Mouse (Mus musculus): Measurements from ENCODE around the gene 3110018I06Rik. TPM values are rescaled to one million over a fixed set of nuclear protein-coding genes. Genes with fewer than 3 reads are reported as not detected.

The 3110018I06Rik gene
- polyA plus RNA-seq (2014; fragmentation: Nextera tagmentation; extraction: Ambion mirVana) = not detected in 2 replicates

GRCm38 (mm10) chr12:107488371-107488770 lies at the start of gene 3110018I06Rik:
3110018I06Rik (plus strand) TSS chr12:107488632.
- no peaks in the 10 kb centered on the region for H3K4me1 ChIP-seq (ENCODE audit: control insufficient read depth in 2 of 2, insufficient read depth in 2 of 2, low read length in 2 of 2)
- peaks cover 5% of the 10 kb centered on the region; the same call in 1 of the 2 replicates for H3K9me3 ChIP-seq (ENCODE audit: control insufficient read depth, low read length)
- H3K4me2 ChIP-seq (ENCODE audit: low read length) = no peak within 1 kb of the TSS
- no peak for ATAC-seq (ENCODE audit: insufficient number of reproducible peaks, insufficient read depth, low FRiP score, low read depth)
- H3K9ac ChIP-seq (ENCODE audit: low read length) = no peak within 1 kb of the TSS
- no peaks in the 10 kb centered on the region; the same call in 1 of the 2 replicates for H3K27me3 ChIP-seq (ENCODE audit: control insufficient read depth, insufficient read depth, low read length)
- H3K36me3 ChIP-seq (ENCODE audit: control insufficient read depth, insufficient read depth, low read length) = no peaks in the 10 kb centered on the region
- no peak within 1 kb of the TSS for H3K4me3 ChIP-seq (ENCODE audit: control insufficient read depth in 1 of 2, insufficient read depth in 1 of 2, low read depth in 1 of 2, low read length in 2 of 2)
- H3K27ac ChIP-seq (replicated peaks in 1 of 2; ENCODE audit: control insufficient read depth in 1 of 2, insufficient read depth in 1 of 2, low read depth in 2 of 2, low read length in 2 of 2) = no peak within 1 kb of the TSS
- 66% methylated on average over 6 of the region's 6 CpGs for WGBS

GRCm38 (mm10) chr12:107444681-107445080 lies 43.8 kb upstream of the 3110018I06Rik start:
- Histone ChIP-seq H3K9ac (ENCODE audit: low read length) (no peak overlapping the region), H3K36me3 (ENCODE audit: control insufficient read depth, insufficient read depth, low read length) (no peaks in the 10 kb centered on the region), H3K4me2 (ENCODE audit: low read length) (no peak overlapping the region), H3K4me1 (ENCODE audit: control insufficient read depth in 2 of 2, insufficient read depth in 2 of 2, low read length in 2 of 2) (no peaks in the 10 kb centered on the region), H3K4me3 (ENCODE audit: control insufficient read depth in 1 of 2, insufficient read depth in 1 of 2, low read depth in 1 of 2, low read length in 2 of 2) (no peak overlapping the region), H3K27ac (replicated peaks in 1 of 2; ENCODE audit: control insufficient read depth in 1 of 2, insufficient read depth in 1 of 2, low read depth in 2 of 2, low read length in 2 of 2) (no peak overlapping the region), H3K9me3 (ENCODE audit: control insufficient read depth, low read length) (no peaks in the 10 kb centered on the region), H3K27me3 (ENCODE audit: control insufficient read depth, insufficient read depth, low read length) (no peaks in the 10 kb centered on the region)
- 90% methylated on average over 7 of the region's 7 CpGs for WGBS
- ATAC-seq (ENCODE audit: insufficient number of reproducible peaks, insufficient read depth, low FRiP score, low read depth) = no peak

DNA sequence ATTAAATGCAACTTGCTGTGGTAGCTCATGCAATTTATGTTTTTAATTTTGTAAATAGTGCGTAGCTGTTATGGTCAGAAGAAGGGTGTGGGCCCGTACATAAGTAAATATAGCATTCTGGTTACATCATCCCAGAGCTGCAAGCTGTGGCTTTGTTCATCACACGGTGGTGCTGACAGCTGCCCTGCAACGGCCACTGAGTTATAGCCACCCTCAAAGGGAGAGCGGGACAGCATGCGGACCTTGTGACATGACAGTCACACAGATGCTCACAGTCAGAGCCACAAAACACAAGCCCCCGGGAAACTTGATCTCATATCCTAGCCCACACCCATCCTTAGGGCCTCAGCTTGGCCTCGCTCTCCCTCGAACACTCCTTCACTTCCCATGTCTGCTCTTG lies 30.6 kb upstream of the 3110018I06Rik start:
- H3K27me3 ChIP-seq (ENCODE audit: control insufficient read depth, insufficient read depth, low read length) = no peaks in the 10 kb centered on the region
- ATAC-seq (ENCODE audit: insufficient number of reproducible peaks, insufficient read depth, low FRiP score, low read depth) = no peak
- H3K4me1 ChIP-seq (ENCODE audit: control insufficient read depth in 2 of 2, insufficient read depth in 2 of 2, low read length in 2 of 2) = no peaks in the 10 kb centered on the region; a peak in 1 of 4 replicates
- H3K36me3 ChIP-seq (ENCODE audit: control insufficient read depth, insufficient read depth, low read length) = no peaks in the 10 kb centered on the region
- H3K4me2 ChIP-seq (ENCODE audit: low read length) = peak overlapping the region; percentile 3; the same call in 1 of the 2 replicates
- H3K9me3 ChIP-seq (ENCODE audit: control insufficient read depth, low read length) = no peaks in the 10 kb centered on the region
- WGBS = 30% methylated on average over 9 of the region's 9 CpGs
- H3K27ac ChIP-seq (replicated peaks in 1 of 2; ENCODE audit: control insufficient read depth in 1 of 2, insufficient read depth in 1 of 2, low read depth in 2 of 2, low read length in 2 of 2) = no peak overlapping the region
- no peak overlapping the region for H3K9ac ChIP-seq (ENCODE audit: low read length)
- H3K4me3 ChIP-seq (ENCODE audit: control insufficient read depth in 1 of 2, insufficient read depth in 1 of 2, low read depth in 1 of 2, low read length in 2 of 2) = no peak overlapping the region

DNA sequence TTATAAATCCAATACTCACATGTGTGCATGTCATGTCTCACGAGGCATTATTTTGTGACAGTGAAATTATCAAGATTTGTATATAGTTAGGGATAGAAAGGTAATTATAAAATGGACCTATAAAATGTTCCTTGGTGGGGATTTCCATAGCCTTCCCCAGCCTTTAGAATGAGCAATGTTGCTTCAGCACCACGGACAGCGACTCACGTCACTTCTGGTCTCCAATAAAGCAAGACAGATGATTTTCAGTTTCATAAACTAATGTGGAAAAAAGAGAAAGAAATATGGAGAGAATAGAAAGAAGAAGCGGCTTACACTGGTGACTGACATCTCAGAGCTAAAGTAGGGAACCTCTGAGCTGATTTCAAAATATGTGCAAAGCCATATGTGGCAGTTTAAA lies 23.7 kb upstream of the 3110018I06Rik start:
- WGBS = 11% methylated on average over 5 of the region's 5 CpGs
- Histone ChIP-seq H3K4me1 (ENCODE audit: control insufficient read depth in 2 of 2, insufficient read depth in 2 of 2, low read length in 2 of 2) (no peaks in the 10 kb centered on the region), H3K4me2 (ENCODE audit: low read length) (no peak overlapping the region), H3K27me3 (ENCODE audit: control insufficient read depth, insufficient read depth, low read length) (no peaks in the 10 kb centered on the region), H3K9ac (ENCODE audit: low read length) (no peak overlapping the region), H3K4me3 (ENCODE audit: control insufficient read depth in 1 of 2, insufficient read depth in 1 of 2, low read depth in 1 of 2, low read length in 2 of 2) (no peak overlapping the region), H3K36me3 (ENCODE audit: control insufficient read depth, insufficient read depth, low read length) (no peaks in the 10 kb centered on the region), H3K27ac (replicated peaks in 1 of 2; ENCODE audit: control insufficient read depth in 1 of 2, insufficient read depth in 1 of 2, low read depth in 2 of 2, low read length in 2 of 2) (no peak overlapping the region), H3K9me3 (ENCODE audit: control insufficient read depth, low read length) (no peaks in the 10 kb centered on the region)
- no peak for ATAC-seq (ENCODE audit: insufficient number of reproducible peaks, insufficient read depth, low FRiP score, low read depth)

DNA sequence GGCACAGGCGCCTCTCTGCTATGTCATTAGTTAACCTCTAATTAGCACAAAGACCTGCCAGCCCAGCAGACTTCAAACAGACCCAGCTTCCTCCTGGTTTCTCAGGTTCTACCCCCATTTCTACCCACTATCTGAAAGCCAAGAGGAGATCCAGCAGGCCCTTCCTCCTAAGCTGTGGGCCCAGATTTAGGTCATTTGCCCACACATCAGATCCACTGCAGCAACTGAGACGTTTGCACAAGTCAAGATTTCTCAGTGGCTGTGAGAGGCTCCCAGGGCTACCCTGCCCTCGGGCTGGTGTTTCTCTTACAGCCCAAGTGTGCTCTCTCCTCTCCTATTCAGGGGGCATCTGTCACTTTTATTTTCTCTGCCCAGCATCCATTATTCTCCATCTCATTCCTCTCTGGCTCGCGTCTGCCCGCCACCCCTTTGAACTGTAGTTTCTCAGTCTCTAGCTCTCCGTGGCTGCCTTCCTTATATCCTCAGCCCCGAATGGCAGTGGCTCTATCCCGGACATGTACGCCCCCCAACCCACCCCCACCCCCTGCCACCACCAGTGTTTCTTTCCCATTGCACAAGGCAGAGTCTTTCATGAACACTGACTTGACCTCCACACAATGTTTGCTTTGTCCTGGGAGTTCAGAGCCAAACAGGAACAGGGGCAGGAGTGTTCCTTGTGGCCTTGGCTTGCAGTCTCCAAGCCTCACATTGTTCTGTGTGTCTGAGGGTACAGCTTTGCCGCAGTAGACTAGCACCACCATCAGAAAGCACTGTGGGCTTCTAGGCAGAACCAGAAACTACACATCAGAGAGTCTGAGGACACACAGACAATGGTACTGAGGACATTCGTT lies 11.8 kb upstream of the 3110018I06Rik start:
- no peak overlapping the region for H3K4me2 ChIP-seq (ENCODE audit: low read length)
- H3K4me3 ChIP-seq (ENCODE audit: control insufficient read depth in 1 of 2, insufficient read depth in 1 of 2, low read depth in 1 of 2, low read length in 2 of 2) = no peak overlapping the region
- WGBS = 72% methylated on average over 12 of the region's 12 CpGs
- H3K9me3 ChIP-seq (ENCODE audit: control insufficient read depth, low read length) = no peaks in the 10 kb centered on the region
- no peaks in the 10 kb centered on the region for H3K27me3 ChIP-seq (ENCODE audit: control insufficient read depth, insufficient read depth, low read length)
- H3K27ac ChIP-seq (replicated peaks in 1 of 2; ENCODE audit: control insufficient read depth in 1 of 2, insufficient read depth in 1 of 2, low read depth in 2 of 2, low read length in 2 of 2) = no peak overlapping the region
- no peaks in the 10 kb centered on the region for H3K4me1 ChIP-seq (ENCODE audit: control insufficient read depth in 2 of 2, insufficient read depth in 2 of 2, low read length in 2 of 2)
- H3K9ac ChIP-seq (ENCODE audit: low read length) = no peak overlapping the region
- ATAC-seq (ENCODE audit: insufficient number of reproducible peaks, insufficient read depth, low FRiP score, low read depth) = no peak
- no peaks in the 10 kb centered on the region for H3K36me3 ChIP-seq (ENCODE audit: control insufficient read depth, insufficient read depth, low read length)

- H3K9me3 ChIP-seq (ENCODE audit: control insufficient read depth, low read length) = no peaks in the 10 kb centered on the region
- 19% methylated on average over 3 of the region's 3 CpGs for WGBS
- no peak overlapping the region for H3K9ac ChIP-seq (ENCODE audit: low read length)
- no peaks in the 10 kb centered on the region for H3K27me3 ChIP-seq (ENCODE audit: control insufficient read depth, insufficient read depth, low read length)
- no peak for ATAC-seq (ENCODE audit: insufficient number of reproducible peaks, insufficient read depth, low FRiP score, low read depth)
- no peak overlapping the region for H3K4me3 ChIP-seq (ENCODE audit: control insufficient read depth in 1 of 2, insufficient read depth in 1 of 2, low read depth in 1 of 2, low read length in 2 of 2)
- H3K4me1 ChIP-seq (ENCODE audit: control insufficient read depth in 2 of 2, insufficient read depth in 2 of 2, low read length in 2 of 2) = no peaks in the 10 kb centered on the region
- no peak overlapping the region for H3K27ac ChIP-seq (replicated peaks in 1 of 2; ENCODE audit: control insufficient read depth in 1 of 2, insufficient read depth in 1 of 2, low read depth in 2 of 2, low read length in 2 of 2)
- no peak overlapping the region for H3K4me2 ChIP-seq (ENCODE audit: low read length)
- no peaks in the 10 kb centered on the region for H3K36me3 ChIP-seq (ENCODE audit: control insufficient read depth, insufficient read depth, low read length)
Measured at GRCm38 (mm10) chr12:107479350-107479749, 9.1 kb upstream of the 3110018I06Rik start.

- Histone ChIP-seq H3K4me2 (ENCODE audit: low read length) (no peak overlapping the region), H3K27ac (replicated peaks in 1 of 2; ENCODE audit: control insufficient read depth in 1 of 2, insufficient read depth in 1 of 2, low read depth in 2 of 2, low read length in 2 of 2) (no peak overlapping the region), H3K9me3 (ENCODE audit: control insufficient read depth, low read length) (peaks cover 5% of the 10 kb centered on the region; the same call in 1 of the 2 replicates), H3K9ac (ENCODE audit: low read length) (no peak overlapping the region), H3K36me3 (ENCODE audit: control insufficient read depth, insufficient read depth, low read length) (no peaks in the 10 kb centered on the region), H3K4me1 (ENCODE audit: control insufficient read depth in 2 of 2, insufficient read depth in 2 of 2, low read length in 2 of 2) (no peaks in the 10 kb centered on the region), H3K27me3 (ENCODE audit: control insufficient read depth, insufficient read depth, low read length) (no peaks in the 10 kb centered on the region), H3K4me3 (ENCODE audit: control insufficient read depth in 1 of 2, insufficient read depth in 1 of 2, low read depth in 1 of 2, low read length in 2 of 2) (no peak overlapping the region)
- ATAC-seq (ENCODE audit: insufficient number of reproducible peaks, insufficient read depth, low FRiP score, low read depth) = no peak
- WGBS = 81% methylated on average over 5 of the region's 5 CpGs
Measured at GRCm38 (mm10) chr12:107483031-107483430, 5.4 kb upstream of the 3110018I06Rik start.
